Mouse (Mus musculus) effector memory CD4-positive, alpha-beta T cell, adult 5 months (primary cell): ENCODE measurements around the gene Ago4. TPM values are rescaled to one million over a fixed set of nuclear protein-coding genes. Genes with fewer than 3 reads are reported as not detected.

Experiments used
- polyA plus RNA-seq: library from polyadenylated mRNA; unstranded; fragments of 100-300 nt; shearing (Covaris generic); gene quantifications from one replicate; pipeline ENCODE4 v1.2.1, GENCODE M21; 2017

Ago4 gene
- 0.50 TPM for polyA plus RNA-seq

DNA sequence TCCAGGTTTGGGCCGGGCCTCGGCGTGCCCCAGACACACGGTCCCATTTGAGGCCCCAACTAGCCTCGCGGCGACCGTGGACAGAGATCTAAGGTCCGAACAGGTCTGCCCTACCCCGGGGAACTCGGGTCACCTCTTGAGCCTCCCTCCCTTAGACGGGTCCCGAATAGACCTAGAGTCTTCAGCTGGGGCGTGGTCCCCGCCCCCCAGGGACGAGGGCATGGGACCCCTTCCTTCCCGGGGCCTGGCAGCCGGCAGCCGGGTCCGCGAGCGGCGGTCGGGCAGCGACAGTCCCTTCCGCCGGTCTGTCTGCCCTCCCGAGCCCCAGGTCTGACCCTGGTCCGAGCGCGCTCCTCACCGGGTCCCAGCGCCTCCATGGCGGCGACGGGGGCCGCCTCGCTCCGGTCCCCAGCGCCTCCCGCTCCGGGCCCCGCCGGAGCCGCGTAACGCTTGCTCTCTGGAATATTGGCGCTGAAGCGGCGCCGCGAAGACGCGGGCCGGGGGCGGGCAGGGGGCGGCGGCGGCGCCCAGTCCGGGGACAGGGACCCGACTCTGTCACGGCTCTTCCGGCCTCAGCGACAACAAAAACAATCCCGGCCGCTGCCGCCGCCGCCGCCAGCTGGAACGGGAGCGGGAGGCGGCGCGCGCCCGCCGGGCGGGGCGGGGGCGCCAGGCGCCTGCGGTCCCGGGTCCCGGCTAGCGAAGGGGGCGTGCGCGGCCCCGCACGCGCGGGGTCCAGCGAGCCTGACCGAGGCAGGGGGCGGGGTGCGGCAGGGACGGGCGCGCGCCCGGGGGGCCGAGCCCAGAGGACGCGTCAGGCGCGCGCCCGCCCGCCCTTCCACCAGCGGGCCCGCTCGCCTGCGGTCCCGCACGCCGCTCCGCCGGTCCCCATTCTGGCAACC lies at the start of gene Ago4:
Ago4 (minus strand) TSS at position 646 of the 902 bp plus-strand sequence.

DNA sequence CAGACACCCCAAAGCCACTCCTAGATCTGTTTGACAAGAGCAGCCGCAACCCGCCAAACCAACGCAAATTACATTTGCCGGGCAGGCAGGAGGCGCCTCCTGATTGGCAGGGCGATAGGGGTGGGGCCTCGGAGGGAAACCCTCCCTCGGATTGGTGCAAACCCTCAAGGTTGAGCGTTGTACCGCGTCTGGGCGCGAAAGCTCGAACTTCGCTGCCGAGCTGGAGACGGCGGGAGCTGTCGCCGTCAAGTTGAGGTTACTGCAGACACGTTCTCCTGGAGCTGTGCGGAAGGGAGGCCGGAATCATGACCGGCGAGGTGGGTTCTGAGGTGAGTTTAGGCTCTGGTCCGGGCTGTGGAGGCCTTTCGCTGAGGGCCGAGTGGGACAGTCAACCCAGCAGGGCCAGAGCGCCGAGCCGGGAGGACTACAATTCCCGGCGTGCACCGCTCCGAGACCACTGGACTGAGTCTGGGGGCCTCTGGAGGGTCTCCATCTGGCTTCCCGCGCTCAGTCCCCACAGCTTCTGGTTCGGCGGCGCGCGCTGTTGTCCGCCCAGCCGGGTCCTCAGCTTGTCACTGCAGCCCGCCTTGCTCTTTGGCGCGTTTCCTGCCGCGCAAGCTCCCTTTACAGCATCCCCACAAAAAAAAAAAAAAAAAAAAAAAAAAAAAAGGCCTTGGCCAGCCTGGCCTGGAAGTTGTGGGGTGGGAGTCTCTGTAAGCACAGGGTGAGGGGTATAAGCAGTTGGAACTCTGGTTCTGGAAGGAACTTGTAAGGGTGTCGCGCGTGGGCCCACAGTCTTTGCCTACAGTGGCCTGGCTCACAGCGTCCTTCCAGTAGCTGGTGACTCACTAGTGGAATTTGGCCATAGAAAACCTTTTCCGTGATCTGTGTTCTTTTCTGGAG lies 23.8 kb upstream of the Ago4 start, which contains the start of gene Clspn:
Clspn (plus strand) TSS at position 127 of the 903 bp plus-strand sequence.

DNA sequence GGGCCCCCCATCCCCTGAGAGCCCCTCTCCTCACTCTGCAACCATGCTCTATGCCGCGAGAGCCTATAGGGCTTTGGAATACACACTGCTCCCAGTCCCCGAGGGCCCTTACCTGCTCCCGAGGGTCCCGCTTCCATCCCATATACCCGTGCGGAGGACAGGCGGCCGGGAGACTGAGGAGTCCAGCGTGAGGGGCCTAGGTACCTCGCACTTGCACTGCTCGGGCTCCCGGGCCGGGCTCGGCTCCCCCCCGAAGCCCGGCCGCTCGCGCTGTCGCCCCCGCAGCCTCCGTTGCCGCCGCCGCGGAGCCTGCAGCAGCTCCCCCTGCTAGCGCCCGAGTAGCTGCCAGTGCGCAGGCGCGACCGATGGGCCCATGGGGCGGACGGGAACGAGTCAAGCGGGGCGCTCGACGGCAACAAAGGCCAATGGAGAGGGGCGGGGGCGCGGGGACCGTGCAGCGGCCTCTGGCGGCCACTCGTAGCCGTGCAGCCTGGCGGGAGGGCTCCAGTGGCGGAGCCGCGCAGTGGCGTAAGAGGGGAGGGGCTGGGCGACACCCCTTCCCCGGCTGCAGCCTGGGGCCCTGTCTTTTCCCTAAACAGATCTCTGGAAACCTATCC lies 64.9 kb downstream of the Ago4 start, which contains the start of gene Ago1:
Ago1 (minus strand) TSS at position 299 of the 617 bp plus-strand sequence.

Other genes with a start within 250 kb of the Ago4 start
- not detected for gene Col8a2, start 246.7 kb downstream of the Ago4 start, polyA plus RNA-seq
- gene Adprhl2, start 211.8 kb downstream of the Ago4 start, polyA plus RNA-seq = 43.2 TPM
- not detected for gene Tekt2, start 207.8 kb downstream of the Ago4 start, polyA plus RNA-seq
- 42.0 TPM for gene Ago3, start 103.9 kb downstream of the Ago4 start, polyA plus RNA-seq
- gene Ago1, start 64.9 kb downstream of the Ago4 start, polyA plus RNA-seq = 4.2 TPM
- gene Clspn, start 23.5 kb upstream of the Ago4 start, polyA plus RNA-seq = 1.7 TPM
- gene 5730409E04Rik, start 76.3 kb upstream of the Ago4 start, polyA plus RNA-seq = not detected
- gene Psmb2, start 144.2 kb upstream of the Ago4 start, polyA plus RNA-seq = 177 TPM
- gene Tfap2e, start 202.8 kb upstream of the Ago4 start, polyA plus RNA-seq = not detected
- gene Ncdn, start 220.0 kb upstream of the Ago4 start, polyA plus RNA-seq = 31.9 TPM
- 37.7 TPM for gene AU040320, start 220.1 kb upstream of the Ago4 start, polyA plus RNA-seq